Mouse (Mus musculus): ENCODE measurements around the gene Arfgap3. TPM values are rescaled to one million over a fixed set of nuclear protein-coding genes. Genes with fewer than 3 reads are reported as not detected.
A peak's percentile ranks its signal among the peaks of the same experiment; 100 is the strongest.

The Arfgap3 gene
- total and polyA plus RNA-seq, 3 experiments: 8.2 to 12.4 TPM; not detected in 1

DNA sequence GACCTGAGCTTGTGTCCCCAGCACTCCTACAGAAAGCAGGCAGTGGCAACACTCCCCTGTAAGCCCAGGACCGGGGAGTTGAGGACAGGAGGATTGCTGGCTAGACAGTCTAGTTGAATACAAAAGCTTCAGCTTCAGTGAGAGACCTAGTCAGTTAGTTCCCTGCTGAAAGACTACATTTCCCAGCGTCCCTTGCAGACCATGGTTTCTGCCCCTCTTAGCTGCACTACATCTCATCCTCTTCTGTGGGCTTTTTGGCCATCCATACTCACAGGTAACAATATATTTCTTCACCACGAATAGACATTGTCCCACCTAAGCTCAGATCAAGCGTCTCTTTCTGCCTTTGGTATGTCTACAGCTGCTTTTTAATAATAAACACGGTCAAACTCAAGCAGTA is 67.7 kb downstream of the Arfgap3 start:
- no peak for DNase-seq (ENCODE audit: low read depth, low spot score)
- H3K27me3 ChIP-seq (ENCODE audit: control insufficient read depth in 1 of 2, insufficient read depth in 2 of 2, low read length in 2 of 2): no peaks in the 10 kb centered on the region; a peak in 1 of 4 replicates
- TF ChIP-seq HCFC1 (IDR thresholded peaks at IDR 0.05; ENCODE audit: low read depth, low read length) (peak; percentile 83), USF1 (IDR thresholded peaks at IDR 0.05; ENCODE audit: low read depth, low read length) (no peak), ETS1 (IDR thresholded peaks at IDR 0.05; ENCODE audit: low read depth, low read length) (no peak)
- no peaks in the 10 kb centered on the region for H3K36me3 ChIP-seq (ENCODE audit: control insufficient read depth in 1 of 2, insufficient read depth in 2 of 2, low read length in 2 of 2)
- no peaks in the 10 kb centered on the region for H3K79me2 ChIP-seq (ENCODE audit: control insufficient read depth, insufficient read depth, low read length, poor library complexity)
- H3K4me3 ChIP-seq (ENCODE audit: control insufficient read depth in 1 of 2, insufficient read depth in 1 of 2, low read depth in 2 of 2, low read length in 2 of 2): no peak overlapping the region
- no peaks in the 10 kb centered on the region for H3K4me1 ChIP-seq (ENCODE audit: control insufficient read depth in 1 of 2, insufficient read depth in 2 of 2, low read length in 2 of 2)
- H3K9me3 ChIP-seq (replicated peaks; ENCODE audit: insufficient read depth, low read length): no peaks in the 10 kb centered on the region
- no peak overlapping the region for H3K9ac ChIP-seq (ENCODE audit: control insufficient read depth, low read depth, low read length, poor library complexity, severe bottlenecking)
- no peak overlapping the region for H3K27ac ChIP-seq (ENCODE audit: control insufficient read depth, low read depth, low read length)

DNA sequence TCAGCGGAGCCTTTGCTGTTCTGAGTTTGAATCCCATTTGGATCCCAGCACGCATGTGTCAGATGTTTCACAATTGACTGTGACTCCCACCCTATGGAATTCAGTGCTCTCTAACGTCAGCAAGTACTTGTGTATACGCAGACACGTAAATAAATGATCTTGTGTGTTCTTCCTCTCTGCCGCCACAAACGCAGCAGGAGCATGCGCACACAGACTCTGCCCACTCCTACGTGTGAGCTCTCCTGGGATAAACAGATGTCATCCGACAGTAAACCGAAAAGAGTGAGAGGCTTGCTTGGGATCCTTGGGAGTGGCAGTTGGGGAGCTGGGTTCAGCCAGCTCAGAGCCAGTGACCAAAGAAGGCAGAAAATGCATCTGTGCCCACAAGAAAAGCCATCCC is 68.7 kb downstream of the Arfgap3 start:
- Histone ChIP-seq H3K27ac (ENCODE audit: control insufficient read depth, low read depth, low read length) (no peak overlapping the region), H3K27me3 (ENCODE audit: control insufficient read depth in 1 of 2, insufficient read depth in 2 of 2, low read length in 2 of 2) (no peaks in the 10 kb centered on the region), H3K4me3 (ENCODE audit: control insufficient read depth in 1 of 2, insufficient read depth in 1 of 2, low read depth in 2 of 2, low read length in 2 of 2) (no peak overlapping the region), H3K36me3 (ENCODE audit: control insufficient read depth in 1 of 2, insufficient read depth in 2 of 2, low read length in 2 of 2) (no peaks in the 10 kb centered on the region), H3K9me3 (replicated peaks; ENCODE audit: insufficient read depth, low read length) (no peaks in the 10 kb centered on the region), H3K79me2 (ENCODE audit: control insufficient read depth, insufficient read depth, low read length, poor library complexity) (no peaks in the 10 kb centered on the region), H3K9ac (ENCODE audit: control insufficient read depth, low read depth, low read length, poor library complexity, severe bottlenecking) (no peak overlapping the region), H3K4me1 (ENCODE audit: control insufficient read depth in 1 of 2, insufficient read depth in 2 of 2, low read length in 2 of 2) (no peaks in the 10 kb centered on the region)
- DNase-seq (ENCODE audit: low read depth, low spot score): no peak
- no peak for TF ChIP-seq ZMIZ1 (IDR thresholded peaks at IDR 0.05; ENCODE audit: low read depth, low read length)
- no peak for TF ChIP-seq MYC (IDR thresholded peaks at IDR 0.05; ENCODE audit: low read depth, low read length)
- no peak for TF ChIP-seq MEF2A (IDR thresholded peaks at IDR 0.05; ENCODE audit: extremely low read depth, insufficient replicate concordance, low read depth, low read length, poor library complexity, severe bottlenecking)
- TF ChIP-seq CTCF (IDR thresholded peaks at IDR 0.05 in 2 of 3, conservative IDR thresholded peaks at IDR 0.05 in 1 of 3; ENCODE audit: control insufficient read depth in 1 of 3, insufficient read depth in 1 of 3, low read depth in 2 of 3, low read length in 3 of 3, poor library complexity in 1 of 3, severe bottlenecking in 1 of 3): no peak
- no peak for TF ChIP-seq ELF1 (IDR thresholded peaks at IDR 0.05; ENCODE audit: low read depth, low read length)
- TF ChIP-seq SMC3 (IDR thresholded peaks at IDR 0.05; ENCODE audit: low read depth, low read length): no peak
- TF ChIP-seq NELFE (IDR thresholded peaks at IDR 0.05; ENCODE audit: low read depth, low read length): no peak
- TF ChIP-seq E2F4 (IDR thresholded peaks at IDR 0.05; ENCODE audit: borderline replicate concordance, low read depth, low read length): no peak
- TF ChIP-seq USF2 (IDR thresholded peaks at IDR 0.05; ENCODE audit: borderline replicate concordance in 1 of 2, insufficient read depth in 1 of 2, low read depth in 1 of 2, low read length in 2 of 2): no peak
- no peak for TF ChIP-seq TAL1 (IDR thresholded peaks at IDR 0.05; ENCODE audit: low read length)
- TF ChIP-seq HCFC1 (IDR thresholded peaks at IDR 0.05; ENCODE audit: low read depth, low read length): no peak
- TF ChIP-seq RAD21 (IDR thresholded peaks at IDR 0.05; ENCODE audit: low read depth, low read length): no peak
- TF ChIP-seq EP300 (IDR thresholded peaks at IDR 0.05; ENCODE audit: low read depth in 1 of 2, low read length in 2 of 2): no peak
- TF ChIP-seq ETS1 (IDR thresholded peaks at IDR 0.05; ENCODE audit: low read depth, low read length): no peak
- no peak for TF ChIP-seq MAX (IDR thresholded peaks at IDR 0.05; ENCODE audit: low read length)

Measured in MEL (cell line).